Mouse (Mus musculus) cerebellum, adult 8-10 months (tissue): ENCODE measurements around the gene Vps51.
"Not testable (repeated sequence)": the region's sequence is repeated elsewhere in the genome, so short reads cannot be mapped to it uniquely, and the experiment has no call there.

ENCODE experiments used
- DNase-seq: peaks from one replicate; pipeline ENCODE4 v3.0.0; 2022

Gene Vps51

GRCm38 (mm10) chr19:6046294-6047153 is 30.5 kb downstream of the Vps51 start, which contains the start of gene Syvn1:
Gene Syvn1 (plus strand): TSS chr19:6046576.
- DNase-seq = peak; percentile 90

- peak; percentile 16 for DNase-seq
Measured at GRCm38 (mm10) chr19:6045366-6046293, 31.4 kb downstream of the Vps51 start.

GRCm38 (mm10) chr19:6044102-6044501 is 32.9 kb downstream of the Vps51 start:
- DNase-seq = not testable (repeated sequence)

- peak; percentile 21 for DNase-seq
Measured at GRCm38 (mm10) chr19:6042293-6042692, 34.7 kb downstream of the Vps51 start.

GRCm38 (mm10) chr19:6040002-6040401 is 37.0 kb downstream of the Vps51 start:
- no peak for DNase-seq

GRCm38 (mm10) chr19:6038326-6038725 is 38.7 kb downstream of the Vps51 start:
- no peak for DNase-seq

GRCm38 (mm10) chr19:6037695-6038094 is 39.3 kb downstream of the Vps51 start:
- DNase-seq = no peak

GRCm38 (mm10) chr19:6035966-6036585 is 41.0 kb downstream of the Vps51 start:
- no peak for DNase-seq

- DNase-seq = no peak
Measured at GRCm38 (mm10) chr19:6030520-6031280, 46.3 kb downstream of the Vps51 start.

- no peak for DNase-seq
Measured at GRCm38 (mm10) chr19:6029426-6029825, 47.6 kb downstream of the Vps51 start.

- DNase-seq = no peak
Measured at GRCm38 (mm10) chr19:6028991-6029390, 48.0 kb downstream of the Vps51 start.

GRCm38 (mm10) chr19:6023930-6024329 is 53.1 kb downstream of the Vps51 start:
- DNase-seq = no peak

GRCm38 (mm10) chr19:6023059-6023458 is 54.0 kb downstream of the Vps51 start:
- DNase-seq = no peak

GRCm38 (mm10) chr19:6020276-6020675 is 56.8 kb downstream of the Vps51 start:
- DNase-seq = no peak

GRCm38 (mm10) chr19:6018142-6019089 is 58.6 kb downstream of the Vps51 start:
- DNase-seq = peak; percentile 88
